Mouse (Mus musculus): ENCODE measurements around the gene Mgat2. TPM values are rescaled to one million over a fixed set of nuclear protein-coding genes. Genes with fewer than 3 reads are reported as not detected.

Gene Mgat2
- polyA plus RNA-seq, 1 experiment from 2014 or later = 40.4 TPM

GRCm38 (mm10) chr12:69220613-69221277, 36.8 kb downstream of the Mgat2 start:
- Histone ChIP-seq H3K36me3 (no peaks in the 10 kb centered on the region), H3K9ac (no peak overlapping the region), H3K27me3 (no peaks in the 10 kb centered on the region), H3K4me2 (no peak overlapping the region), H3K4me1 (replicated peaks) (no peaks in the 10 kb centered on the region), H3K9me3 (no peaks in the 10 kb centered on the region), H3K27ac (replicated peaks) (no peak overlapping the region), H3K4me3 (no peak overlapping the region)
- 91% methylated on average over 19 of the region's 19 CpGs for WGBS
- ATAC-seq (ENCODE audit: low FRiP score, low read depth) = no peak

GRCm38 (mm10) chr12:69227776-69228466, 44.0 kb downstream of the Mgat2 start, which contains the start of gene Pole2:
TSS of gene Pole2 (minus strand) at chr12:69228195.
- Histone ChIP-seq H3K27me3 (no peaks in the 10 kb centered on the region), H3K9me3 (no peaks in the 10 kb centered on the region), H3K4me1 (replicated peaks) (peaks cover 9% of the 10 kb centered on the region; the same call in 1 of the 2 replicates), H3K4me2 (peak within 1 kb of the TSS; percentile 59), H3K36me3 (no peaks in the 10 kb centered on the region), H3K9ac (peak within 1 kb of the TSS; percentile 57), H3K27ac (replicated peaks) (peak within 1 kb of the TSS; percentile 76), H3K4me3 (peak within 1 kb of the TSS; percentile 87)
- ATAC-seq (ENCODE audit: low FRiP score, low read depth) = peak; percentile 95
- under 1% methylated on average over 37 of the region's 37 CpGs for WGBS

- no peak overlapping the region for H3K9ac ChIP-seq
- ATAC-seq (ENCODE audit: low FRiP score, low read depth) = no peak
Measured at GRCm38 (mm10) chr12:69229251-69229650, 45.3 kb downstream of the Mgat2 start.

GRCm38 (mm10) chr12:69235782-69236181, 51.8 kb downstream of the Mgat2 start:
- no peak overlapping the region for H3K27ac ChIP-seq (replicated peaks)
- no peak overlapping the region for H3K4me2 ChIP-seq
- no peak overlapping the region for H3K4me3 ChIP-seq
- no peak for ATAC-seq (ENCODE audit: low FRiP score, low read depth)
- no peaks in the 10 kb centered on the region for H3K9me3 ChIP-seq
- H3K27me3 ChIP-seq = no peaks in the 10 kb centered on the region
- WGBS = 93% methylated on average over 6 of the region's 6 CpGs
- H3K4me1 ChIP-seq (replicated peaks) = peaks cover 2% of the 10 kb centered on the region
- no peak overlapping the region for H3K9ac ChIP-seq
- H3K36me3 ChIP-seq = no peaks in the 10 kb centered on the region

More at GRCm38 (mm10) chr12:69229251-69229650, 45.3 kb downstream of the Mgat2 start:
- Histone ChIP-seq H3K9me3 (no peaks in the 10 kb centered on the region), H3K4me1 (replicated peaks) (peaks cover 9% of the 10 kb centered on the region; the same call in 1 of the 2 replicates), H3K27ac (replicated peaks) (no peak overlapping the region), H3K4me2 (no peak overlapping the region), H3K4me3 (no peak overlapping the region), H3K27me3 (no peaks in the 10 kb centered on the region), H3K36me3 (no peaks in the 10 kb centered on the region)
- WGBS = 70% methylated on average over 2 of the region's 2 CpGs

Small RNA genes lying within 50 kb of the gene (microRNA-seq; reads per million reads assigned to microRNA genes)
- not detected for gene Gm47287
- gene Gm47295 = 0.87 reads per million

Other genes with a start within 250 kb of the Mgat2 start
- 1,135 and 1,350 TPM in 2 replicates for gene Rps29, start 25.0 kb upstream of the Mgat2 start, polyA plus RNA-seq (2015; fragmentation: Nextera tagmentation; extraction: Ambion mirVana)
- gene Lrr1, start 15.3 kb upstream of the Mgat2 start, polyA plus RNA-seq (2015; fragmentation: Nextera tagmentation; extraction: Ambion mirVana) = 5.1 and 6.1 TPM in 2 replicates
- 332 and 367 TPM in 2 replicates for gene Rpl36al, start 74 bp upstream of the Mgat2 start, polyA plus RNA-seq (2015; fragmentation: Nextera tagmentation; extraction: Ambion mirVana)
- 14.1 and 15.6 TPM in 2 replicates for gene Gm49383, start 12.9 kb downstream of the Mgat2 start, polyA plus RNA-seq (2015; fragmentation: Nextera tagmentation; extraction: Ambion mirVana)
- 7.3 and 9.2 TPM in 2 replicates for gene Dnaaf2, start 14.3 kb downstream of the Mgat2 start, polyA plus RNA-seq (2015; fragmentation: Nextera tagmentation; extraction: Ambion mirVana)
- gene Gm49384, start 20.1 kb downstream of the Mgat2 start, polyA plus RNA-seq (2015; fragmentation: Nextera tagmentation; extraction: Ambion mirVana) = 10.0 and 12.4 TPM in 2 replicates
- gene Pole2, start 44.0 kb downstream of the Mgat2 start, polyA plus RNA-seq (2015; fragmentation: Nextera tagmentation; extraction: Ambion mirVana) = 5.3 and 6.3 TPM in 2 replicates
- gene Klhdc1, start 57.0 kb downstream of the Mgat2 start, polyA plus RNA-seq (2015; fragmentation: Nextera tagmentation; extraction: Ambion mirVana) = 16.8 and 17.6 TPM in 2 replicates
- 273 and 278 TPM in 2 replicates for gene Klhdc2, start 112.5 kb downstream of the Mgat2 start, polyA plus RNA-seq (2015; fragmentation: Nextera tagmentation; extraction: Ambion mirVana)
- 84.0 and 87.4 TPM in 2 replicates for gene Nemf, start 173.0 kb downstream of the Mgat2 start, polyA plus RNA-seq (2015; fragmentation: Nextera tagmentation; extraction: Ambion mirVana)
- gene Arf6, start 188.0 kb downstream of the Mgat2 start, polyA plus RNA-seq (2015; fragmentation: Nextera tagmentation; extraction: Ambion mirVana) = 30.8 and 30.9 TPM in 2 replicates
- 0.89 and 1.5 TPM in 2 replicates for gene Gm9887, start 188.3 kb downstream of the Mgat2 start, polyA plus RNA-seq (2015; fragmentation: Nextera tagmentation; extraction: Ambion mirVana)

All from hindbrain, embryonic 15.5 days (tissue).